Mouse (Mus musculus): ENCODE data around the gene Eif2b5. TPM values are rescaled to one million over a fixed set of nuclear protein-coding genes. Genes with fewer than 3 reads are reported as not detected.

Gene Eif2b5
- polyA plus RNA-seq, 1 experiment: 108 TPM

- no peaks in the 10 kb centered on the region for H3K27me3 ChIP-seq (ENCODE audit: control insufficient read depth, insufficient read depth, insufficient read length)
- no peaks in the 10 kb centered on the region for H3K79me2 ChIP-seq (ENCODE audit: control insufficient read depth, insufficient read depth)
- TF ChIP-seq FOSL1 (IDR thresholded peaks at IDR 0.05; ENCODE audit: insufficient read depth, low read length, poor library complexity, severe bottlenecking) (no peak), MYOG (IDR thresholded peaks at IDR 0.05; ENCODE audit: control insufficient read depth, extremely low read depth, insufficient read length) (no peak), CEBPB (IDR thresholded peaks at IDR 0.05; ENCODE audit: low read depth) (no peak), USF1 (IDR thresholded peaks at IDR 0.05; ENCODE audit: low read depth) (no peak), CTCF (IDR thresholded peaks at IDR 0.05; ENCODE audit: control insufficient read depth, insufficient read depth, insufficient read length) (no peak), MAX (IDR thresholded peaks at IDR 0.05) (no peak), MYOD1 (IDR thresholded peaks at IDR 0.05; ENCODE audit: control insufficient read depth, insufficient read length, low read depth) (no peak)
- H3ac ChIP-seq (ENCODE audit: control insufficient read depth, insufficient read length, low read depth): no peak overlapping the region
- no peaks in the 10 kb centered on the region for H3K79me3 ChIP-seq (ENCODE audit: low read depth)
- peaks cover 78% of the 10 kb centered on the region for H3K36me3 ChIP-seq (ENCODE audit: control insufficient read depth, insufficient read depth)
- H3K4me3 ChIP-seq (ENCODE audit: insufficient read depth, poor library complexity, severe bottlenecking): no peak overlapping the region
Measured at GRCm38 (mm10) chr16:20557381-20557780, 58.8 kb downstream of the Eif2b5 start.

Other genes with a start within 250 kb of the Eif2b5 start
- 179 TPM for gene Parl, start 196.4 kb upstream of the Eif2b5 start, polyA plus RNA-seq (2012; fragmentation: generic; extraction: Trizol)
- 0.05 TPM for gene Cyp2ab1, start 173.4 kb upstream of the Eif2b5 start, polyA plus RNA-seq (2012; fragmentation: generic; extraction: Trizol)
- 25.8 TPM for gene Abcc5, start 72.4 kb upstream of the Eif2b5 start, polyA plus RNA-seq (2012; fragmentation: generic; extraction: Trizol)
- gene Dvl3, start 18.2 kb downstream of the Eif2b5 start, polyA plus RNA-seq (2012; fragmentation: generic; extraction: Trizol): 15.8 TPM
- 556 TPM for gene Ap2m1, start 36.7 kb downstream of the Eif2b5 start, polyA plus RNA-seq (2012; fragmentation: generic; extraction: Trizol)
- gene Abcf3, start 49.8 kb downstream of the Eif2b5 start, polyA plus RNA-seq (2012; fragmentation: generic; extraction: Trizol): 37.1 TPM
- gene Vwa5b2, start 90.7 kb downstream of the Eif2b5 start, polyA plus RNA-seq (2012; fragmentation: generic; extraction: Trizol): 0.11 TPM
- gene Eef1akmt4, start 112.8 kb downstream of the Eif2b5 start, polyA plus RNA-seq (2012; fragmentation: generic; extraction: Trizol): 32.5 TPM
- not detected for gene Gm49333, start 112.8 kb downstream of the Eif2b5 start, polyA plus RNA-seq (2012; fragmentation: generic; extraction: Trizol)
- 35.4 TPM for gene Alg3, start 112.9 kb downstream of the Eif2b5 start, polyA plus RNA-seq (2012; fragmentation: generic; extraction: Trizol)
- gene Camk2n2, start 122.5 kb downstream of the Eif2b5 start, polyA plus RNA-seq (2012; fragmentation: generic; extraction: Trizol): 6.7 TPM
- gene Ece2, start 131.0 kb downstream of the Eif2b5 start, polyA plus RNA-seq (2012; fragmentation: generic; extraction: Trizol): 5.0 TPM
- gene Psmd2, start 152.8 kb downstream of the Eif2b5 start, polyA plus RNA-seq (2012; fragmentation: generic; extraction: Trizol): 297 TPM
- gene Eif4g1, start 169.5 kb downstream of the Eif2b5 start, polyA plus RNA-seq (2012; fragmentation: generic; extraction: Trizol): 342 TPM
- gene Fam131a, start 194.4 kb downstream of the Eif2b5 start, polyA plus RNA-seq (2012; fragmentation: generic; extraction: Trizol): 0.05 TPM
- gene Polr2h, start 218.8 kb downstream of the Eif2b5 start, polyA plus RNA-seq (2012; fragmentation: generic; extraction: Trizol): 104 TPM
- 5.8 TPM for gene Clcn2, start 218.9 kb downstream of the Eif2b5 start, polyA plus RNA-seq (2012; fragmentation: generic; extraction: Trizol)
- gene Chrd, start 234.3 kb downstream of the Eif2b5 start, polyA plus RNA-seq (2012; fragmentation: generic; extraction: Trizol): 0.63 TPM
- gene Thpo, start 235.7 kb downstream of the Eif2b5 start, polyA plus RNA-seq (2012; fragmentation: generic; extraction: Trizol): 0.15 TPM